Comparison of ENCODE assay signal across 28 mouse cellular contexts in the genomic region with DNA sequence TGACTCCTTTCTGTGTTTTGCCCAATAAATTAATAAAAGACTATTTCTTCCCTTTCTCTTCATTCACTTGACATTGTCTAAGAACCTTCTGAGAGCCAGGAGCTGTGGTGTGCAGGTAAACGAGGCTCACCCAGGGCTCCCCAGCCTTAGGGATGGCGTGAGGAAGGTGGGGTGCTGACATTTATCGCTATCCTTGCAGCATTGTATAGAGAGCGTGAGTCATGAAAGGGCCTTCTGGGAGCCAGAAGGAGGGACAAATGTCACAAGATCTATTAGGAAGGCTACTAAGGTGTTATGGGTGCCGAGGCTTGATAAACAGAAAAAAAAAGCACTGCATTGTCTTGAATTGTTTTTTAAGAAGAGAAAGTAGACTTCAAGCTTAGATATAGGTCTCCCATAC.
"Had no signal": no experiment of that assay in that cellular context is flagged by ENCODE, and none has a peak within 500 bp of the region (broad histone marks: within the 10 kb centered on the region; RNA-seq: fewer than 3 reads in every experiment).

No protein-coding gene starts in this region.

- H3K27me3 ChIP-seq: embryonic facial prominence, embryonic 12.5 days; embryonic facial prominence, embryonic 13.5 days; embryonic facial prominence, embryonic 15.5 days; forebrain, embryonic 12.5 days; forebrain, embryonic 13.5 days; forebrain, embryonic 15.5 days had no signal

- DNase-seq: cerebellum, adult 2 months; cerebellum, adult 8-10 months; cerebellum, adult 9-10 months; cerebellum, adult 9-11 months; cerebellum, postnatal 10 days; cerebellum, postnatal 14 days; cerebellum, postnatal 25 days; cerebellum, postnatal 36 days; embryo, embryonic 11 days; forebrain, postnatal 0 days; gastrocnemius, adult 2 months; gastrocnemius, postnatal 10 days; gastrocnemius, postnatal 14 days; gastrocnemius, postnatal 25 days; gastrocnemius, postnatal 36 days; heart, adult 18-20 months; heart, adult 2 months had no signal

- H3K36me3 ChIP-seq: embryonic facial prominence, embryonic 10.5 days; embryonic facial prominence, embryonic 12.5 days; embryonic facial prominence, embryonic 13.5 days; forebrain, embryonic 10.5 days; forebrain, embryonic 12.5 days; forebrain, embryonic 15.5 days had no signal

- H3K9me3 ChIP-seq: embryonic facial prominence, embryonic 10.5 days; embryonic facial prominence, embryonic 12.5 days; embryonic facial prominence, embryonic 13.5 days; embryonic facial prominence, embryonic 15.5 days; forebrain, embryonic 10.5 days; forebrain, embryonic 12.5 days; forebrain, embryonic 13.5 days; forebrain, embryonic 15.5 days had no signal

- H3K27ac ChIP-seq: embryonic facial prominence, embryonic 10.5 days; embryonic facial prominence, embryonic 12.5 days; embryonic facial prominence, embryonic 13.5 days; embryonic facial prominence, embryonic 15.5 days; forebrain, embryonic 10.5 days; forebrain, embryonic 12.5 days; forebrain, embryonic 13.5 days; forebrain, embryonic 15.5 days; gastrocnemius, adult 2 months; heart, adult 2 months had no signal

- H3K4me1 ChIP-seq: embryonic facial prominence, embryonic 10.5 days; embryonic facial prominence, embryonic 12.5 days; embryonic facial prominence, embryonic 13.5 days; forebrain, embryonic 12.5 days; forebrain, embryonic 15.5 days had no signal

- H3K4me2 ChIP-seq: embryonic facial prominence, embryonic 12.5 days; embryonic facial prominence, embryonic 13.5 days; embryonic facial prominence, embryonic 15.5 days; forebrain, embryonic 12.5 days; forebrain, embryonic 13.5 days; forebrain, embryonic 15.5 days had no signal

- H3K9ac ChIP-seq: embryonic facial prominence, embryonic 12.5 days; embryonic facial prominence, embryonic 13.5 days; embryonic facial prominence, embryonic 15.5 days; forebrain, embryonic 12.5 days; forebrain, embryonic 13.5 days; forebrain, embryonic 15.5 days; forebrain, postnatal 0 days had no signal

- ATAC-seq: forebrain, embryonic 13.5 days; forebrain, embryonic 14.5 days; forebrain, embryonic 15.5 days; forebrain, embryonic 16.5 days; forebrain, postnatal 0 days had no signal

- H3K4me3 ChIP-seq: embryonic facial prominence, embryonic 10.5 days; embryonic facial prominence, embryonic 12.5 days; embryonic facial prominence, embryonic 13.5 days; embryonic facial prominence, embryonic 15.5 days; erythroblast, embryonic 14.5 days; forebrain, embryonic 10.5 days; forebrain, embryonic 12.5 days; forebrain, embryonic 13.5 days; forebrain, embryonic 15.5 days; gastrocnemius, adult 2 months; heart, adult 2 months had no signal
